Mouse (Mus musculus) embryo, embryonic 10 days (tissue): ENCODE measurements around the gene Taar9.
"Not testable (repeated sequence)": the region's sequence is repeated elsewhere in the genome, so short reads cannot be mapped to it uniquely, and the experiment has no call there.

Experiments
- DNase-seq: peaks from one replicate; pipeline ENCODE4 v3.0.0-alpha.2; 2015; ENCODE audit warnings: low spot score

Gene Taar9

GRCm38 (mm10) chr10:24076200-24076599, 33.1 kb downstream of the Taar9 start, which contains the start of gene Taar8a:
Gene Taar8a (plus strand): TSS chr10:24076500.
- not testable (repeated sequence) for DNase-seq

- not testable (repeated sequence) for DNase-seq
Measured at GRCm38 (mm10) chr10:24074751-24075150, 34.6 kb downstream of the Taar9 start.

GRCm38 (mm10) chr10:24058986-24059385, 50.3 kb downstream of the Taar9 start:
- no peak for DNase-seq
